Mouse (Mus musculus) liver, embryonic 14.5 days (tissue): ENCODE results near the gene Cdh16. TPM values are rescaled to one million over a fixed set of nuclear protein-coding genes. Genes with fewer than 3 reads are reported as not detected.
A peak's percentile ranks its signal among the peaks of the same experiment; 100 is the strongest.
"Not testable (repeated sequence)": the region's sequence is repeated elsewhere in the genome, so short reads cannot be mapped to it uniquely, and the experiment has no call there.

Source experiments
- ATAC-seq: fragments of 200-750 bp; cut with Nextera tagmentation; 2 replicates; pipeline ENCODE4 v1.8.0; 2017; ENCODE audit warnings: moderate number of reproducible peaks, mild to moderate bottlenecking, moderate library complexity; ENCODE audit not compliant: insufficient read depth
- DNase-seq, 3 experiments: peaks; one replicate each; pipeline ENCODE4 v3.0.0-alpha.2; 2012 to 2013; ENCODE audit warnings: low read depth in 3 of 3, low spot score in 3 of 3
- H3K27ac ChIP-seq: fragments of 300-500 bp; sonication (generic); 2 replicates; pipeline ENCODE4 v1.5.1; 2014; ENCODE audit warnings: moderate library complexity, mild to moderate bottlenecking, control low read depth, inconsistent platforms
- H3K27me3 ChIP-seq: fragments of 300-500 bp; sonication (generic); 2 replicates; pipeline ENCODE4 v1.6.1; 2014; ENCODE audit warnings: mild to moderate bottlenecking, low read length, moderate library complexity; ENCODE audit not compliant: control insufficient read depth, insufficient read depth
- H3K36me3 ChIP-seq: fragments of 300-500 bp; sonication (generic); replicated peaks from 2 replicates; pipeline ENCODE4 v1.6.1; 2014; ENCODE audit warnings: low read depth; ENCODE audit not compliant: control insufficient read depth, insufficient read depth
- H3K4me1 ChIP-seq, 2 experiments: fragments of 200-500 bp in 1 of 2; fragments of 300-500 bp in 1 of 2; sonication (generic) in 1 of 2; replicated peaks; 2 replicates each; pipeline ENCODE4 v1.6.1; 2012 to 2014; ENCODE audit warnings: antibody characterized with exemption in 1 of 2, inconsistent platforms in 1 of 2, low read length in 1 of 2; ENCODE audit not compliant: control insufficient read depth in 2 of 2, insufficient read depth in 2 of 2
- H3K4me2 ChIP-seq: fragments of 300-500 bp; sonication (generic); 2 replicates; pipeline ENCODE4 v1.6.1; 2014; ENCODE audit warnings: low read depth, mild to moderate bottlenecking, control low read depth, moderate library complexity
- H3K4me3 ChIP-seq, 2 experiments: fragments of 200-500 bp in 1 of 2; fragments of 300-500 bp in 1 of 2; sonication (generic) in 1 of 2; 2 replicates each; pipeline ENCODE4 v1.5.1; 2012 to 2014; ENCODE audit warnings: low read depth in 2 of 2, low read length in 2 of 2, mild to moderate bottlenecking in 2 of 2, control low read depth in 1 of 2, inconsistent platforms in 1 of 2, moderate library complexity in 1 of 2; ENCODE audit not compliant: insufficient read depth in 1 of 2
- H3K9ac ChIP-seq: fragments of 300-500 bp; sonication (generic); replicated peaks from 2 replicates; pipeline ENCODE4 v1.6.1; 2014; ENCODE audit warnings: mild to moderate bottlenecking, control low read depth, moderate library complexity
- H3K9me3 ChIP-seq: fragments of 300-500 bp; sonication (generic); 2 replicates; pipeline ENCODE4 v1.6.1; 2016; ENCODE audit warnings: low read length, mixed read lengths; ENCODE audit not compliant: control insufficient read depth
- CTCF ChIP-seq: IDR thresholded peaks from 2 replicates; pipeline ENCODE4 v1.5.1; 2016; ENCODE audit warnings: antibody characterized with exemption, low read depth, control low read depth
- EP300 ChIP-seq: IDR thresholded peaks from 2 replicates; pipeline ENCODE4 v1.6.1; 2016; ENCODE audit warnings: antibody characterized with exemption, low read depth
- WGBS: fragments of 180-500 bp; shearing (Covaris S2); extraction: QIAGEN DNeasy Blood & Tissue Kit; methylation state at CpG from one replicate; pipeline ENCODE4 v1.1.7; 2014; ENCODE audit not compliant: insufficient replicate concordance; 5-methylcytosine and 5-hydroxymethylcytosine counted together
- polyA plus RNA-seq, 2 experiments: library from polyadenylated mRNA; depleted of rRNA in 1 of 2; stranded (reverse) in 1 of 2; unstranded in 1 of 2; fragments of >200 nt; fragmentation: Nextera tagmentation in 1 of 2; extraction: Ambion mirVana in 1 of 2; gene quantifications; 2 replicates each; pipeline versions ENCODE4 v1.2.1 to v1.2.3; 2012 to 2014

The Cdh16 gene
- polyA plus RNA-seq, 2 experiments: 0.02 TPM; not detected in 1

GRCm38 (mm10) chr8:104584522-104584921 is 39.7 kb downstream of the Cdh16 start:
- Histone ChIP-seq H3K4me2 (no peak overlapping the region), H3K9ac (no peak overlapping the region), H3K4me3 (no peak overlapping the region), H3K4me1 (no peaks in the 10 kb centered on the region), H3K36me3 (no peaks in the 10 kb centered on the region), H3K27me3 (no peaks in the 10 kb centered on the region), H3K9me3 (no peaks in the 10 kb centered on the region), H3K27ac (no peak overlapping the region)
- ATAC-seq (no peak), DNase-seq (no peak)
- TF ChIP-seq CTCF (no peak), EP300 (no peak)
- 23% methylated on average over 1 of the region's 1 CpGs for WGBS

- H3K9ac ChIP-seq, H3K36me3 ChIP-seq, H3K4me2 ChIP-seq, H3K4me3 ChIP-seq, H3K27me3 ChIP-seq, H3K9me3 ChIP-seq, DNase-seq, ATAC-seq, H3K27ac ChIP-seq, H3K4me1 ChIP-seq: not testable (repeated sequence)
- peak; percentile 40 for TF ChIP-seq CTCF
- 66% methylated on average over 17 of the region's 17 CpGs for WGBS
Measured at GRCm38 (mm10) chr8:104577606-104578005, 46.6 kb downstream of the Cdh16 start.

- H3K9me3 ChIP-seq: no peaks in the 10 kb centered on the region
- H3K27me3 ChIP-seq: no peaks in the 10 kb centered on the region
- no peak for ATAC-seq
- H3K4me2 ChIP-seq: no peak overlapping the region
- 60% methylated on average over 3 of the region's 3 CpGs for WGBS
- no peaks in the 10 kb centered on the region for H3K4me1 ChIP-seq
- DNase-seq: no peak
- TF ChIP-seq CTCF (no peak), EP300 (no peak)
- H3K9ac ChIP-seq: no peak overlapping the region
- no peak overlapping the region for H3K27ac ChIP-seq
- H3K4me3 ChIP-seq: no peak overlapping the region
- H3K36me3 ChIP-seq: no peaks in the 10 kb centered on the region
Measured at GRCm38 (mm10) chr8:104576820-104577219, 47.4 kb downstream of the Cdh16 start.

GRCm38 (mm10) chr8:104570436-104571343 is 53.5 kb downstream of the Cdh16 start:
- peak overlapping the region; percentile 42; the same call in 1 of the 2 replicates for H3K9ac ChIP-seq

GRCm38 (mm10) chr8:104569559-104569958 is 54.6 kb downstream of the Cdh16 start:
- no peak for DNase-seq
- TF ChIP-seq CTCF (peak; percentile 28; the same call in 1 of the 2 replicates), EP300 (no peak)
- 56% methylated on average over 1 of the region's 1 CpGs for WGBS

More at GRCm38 (mm10) chr8:104570436-104571343, 53.5 kb downstream of the Cdh16 start:
- peak overlapping the region; percentile 51 to 52 for H3K4me3 ChIP-seq
- H3K27me3 ChIP-seq: no peaks in the 10 kb centered on the region
- H3K36me3 ChIP-seq: no peaks in the 10 kb centered on the region
- no peak for TF ChIP-seq EP300
- TF ChIP-seq CTCF: peak; percentile 82
- under 1% methylated on average over 26 of the region's 26 CpGs for WGBS
- H3K4me2 ChIP-seq: peak overlapping the region; percentile 82
- peak; percentile 56 to 68 (median 57) for DNase-seq
- peak; percentile 75 for ATAC-seq
- H3K4me1 ChIP-seq: 0 out of 4 replicates have a peak, but pooled peaks cover 0 to 5% of the 10 kb centered on the region in 2 experiments
- H3K9me3 ChIP-seq: no peaks in the 10 kb centered on the region
- H3K27ac ChIP-seq: no peak overlapping the region

More at GRCm38 (mm10) chr8:104569559-104569958, 54.6 kb downstream of the Cdh16 start:
- H3K27me3 ChIP-seq: no peaks in the 10 kb centered on the region
- H3K4me3 ChIP-seq: no peak overlapping the region
- no peak overlapping the region for H3K9ac ChIP-seq
- H3K4me2 ChIP-seq: no peak overlapping the region
- peaks cover 0 to 10% of the 10 kb centered on the region in 2 experiments; a peak in 2 of 4 replicates for H3K4me1 ChIP-seq
- H3K9me3 ChIP-seq: no peaks in the 10 kb centered on the region
- ATAC-seq: no peak
- H3K36me3 ChIP-seq: no peaks in the 10 kb centered on the region
- H3K27ac ChIP-seq: no peak overlapping the region
